Mouse (Mus musculus): Measurements from ENCODE around the gene 1700022I11Rik. TPM values are rescaled to one million over a fixed set of nuclear protein-coding genes. Genes with fewer than 3 reads are reported as not detected.
A peak's percentile ranks its signal among the peaks of the same experiment; 100 is the strongest.
"Not testable (repeated sequence)": the region's sequence is repeated elsewhere in the genome, so short reads cannot be mapped to it uniquely, and the experiment has no call there.

1700022I11Rik gene
- polyA plus RNA-seq, 1 experiment from 2014 or later = 0.43 TPM

DNA sequence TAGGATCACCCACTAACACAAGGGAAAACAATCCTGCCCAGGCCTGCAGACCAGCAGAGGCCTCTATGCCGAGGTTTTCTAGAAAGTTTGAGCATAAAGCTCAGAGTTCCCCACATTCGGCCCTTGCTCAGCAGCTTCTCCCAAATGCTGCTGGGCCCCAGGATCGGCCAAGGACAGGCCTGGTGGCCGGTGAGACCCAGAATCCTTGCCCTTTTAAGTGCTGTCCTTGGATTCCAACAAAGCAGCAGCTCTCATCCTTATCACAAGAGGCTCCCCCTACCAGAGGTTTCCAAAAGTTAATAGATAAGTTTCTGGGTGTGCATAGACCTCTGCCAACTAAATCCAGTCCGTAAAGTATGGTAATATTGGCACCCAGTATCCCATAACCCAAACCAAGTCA, 4.5 kb downstream of the 1700022I11Rik start:
- Histone ChIP-seq H3K4me3 (ENCODE audit: low read depth, low read length) (no peak overlapping the region), H3K4me2 (ENCODE audit: low read length) (no peak overlapping the region), H3K27ac (ENCODE audit: low read length) (no peak overlapping the region), H3K27me3 (ENCODE audit: control insufficient read depth, insufficient read depth, low read depth, low read length) (no peaks in the 10 kb centered on the region), H3K4me1 (ENCODE audit: control insufficient read depth, insufficient read depth, low read length) (no peaks in the 10 kb centered on the region), H3K9ac (ENCODE audit: low read depth, low read length) (no peak overlapping the region), H3K36me3 (ENCODE audit: control insufficient read depth, insufficient read depth, low read length) (peaks cover 5% of the 10 kb centered on the region), H3K9me3 (replicated peaks; ENCODE audit: control insufficient read depth, low read length, poor library complexity, severe bottlenecking) (no peaks in the 10 kb centered on the region)
- ATAC-seq = no peak
- WGBS = 86% methylated on average over 5 of the region's 5 CpGs

DNA sequence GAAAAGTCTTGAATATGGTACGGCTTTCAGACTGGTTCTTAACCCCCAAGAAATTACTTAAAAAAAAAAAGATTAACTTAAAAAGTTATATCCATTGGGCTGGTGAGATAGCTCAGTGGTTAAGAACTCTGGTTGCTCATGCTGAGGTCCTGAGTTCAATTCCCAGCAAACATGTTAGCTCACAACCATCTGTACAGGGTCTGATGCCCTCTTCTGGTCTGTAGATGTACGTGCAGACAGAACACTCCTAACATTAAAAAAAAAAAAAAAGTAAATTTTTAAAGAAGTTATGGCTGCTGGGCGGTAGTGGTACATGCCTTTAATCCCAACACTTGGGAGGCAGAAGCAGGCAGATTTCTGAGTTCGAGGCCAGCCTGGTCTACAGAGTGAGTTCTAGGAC, 8.7 kb downstream of the 1700022I11Rik start:
- H3K27me3 ChIP-seq (ENCODE audit: control insufficient read depth, insufficient read depth, low read depth, low read length) = no peaks in the 10 kb centered on the region
- WGBS = 90% methylated on average over 4 of the region's 4 CpGs
- ATAC-seq = no peak
- peaks cover 19% of the 10 kb centered on the region for H3K36me3 ChIP-seq (ENCODE audit: control insufficient read depth, insufficient read depth, low read length)
- no peak overlapping the region for H3K4me2 ChIP-seq (ENCODE audit: low read length)
- no peak overlapping the region for H3K4me3 ChIP-seq (ENCODE audit: low read depth, low read length)
- H3K4me1 ChIP-seq (ENCODE audit: control insufficient read depth, insufficient read depth, low read length) = no peaks in the 10 kb centered on the region
- H3K9ac ChIP-seq (ENCODE audit: low read depth, low read length) = no peak overlapping the region
- no peaks in the 10 kb centered on the region for H3K9me3 ChIP-seq (replicated peaks; ENCODE audit: control insufficient read depth, low read length, poor library complexity, severe bottlenecking)
- no peak overlapping the region for H3K27ac ChIP-seq (ENCODE audit: low read length)

DNA sequence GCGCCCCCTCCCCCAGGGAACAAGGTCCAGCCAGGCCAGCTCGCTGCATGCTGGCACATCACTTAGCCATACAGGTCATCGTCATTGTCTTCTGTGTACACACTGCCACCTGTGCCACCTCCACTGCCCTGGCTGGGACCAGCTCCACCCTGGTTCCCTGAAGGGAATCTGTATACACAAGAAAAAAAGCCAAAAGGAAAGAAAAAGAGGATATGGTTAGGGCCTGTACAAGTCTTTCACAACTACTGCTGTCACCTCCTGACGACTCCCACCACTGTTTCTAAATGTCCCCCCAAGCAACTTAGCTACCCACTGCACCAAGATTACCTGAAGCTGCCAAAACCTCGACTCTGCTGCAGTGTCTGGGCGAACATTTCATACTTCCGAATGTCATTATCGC, 11.1 kb downstream of the 1700022I11Rik start:
- not testable (repeated sequence) for H3K4me1 ChIP-seq (ENCODE audit: control insufficient read depth, insufficient read depth, low read length); ATAC-seq; H3K9ac ChIP-seq (ENCODE audit: low read depth, low read length); H3K27me3 ChIP-seq (ENCODE audit: control insufficient read depth, insufficient read depth, low read depth, low read length); H3K9me3 ChIP-seq (replicated peaks; ENCODE audit: control insufficient read depth, low read length, poor library complexity, severe bottlenecking); H3K4me3 ChIP-seq (ENCODE audit: low read depth, low read length); H3K27ac ChIP-seq (ENCODE audit: low read length); H3K4me2 ChIP-seq (ENCODE audit: low read length)
- WGBS = 92% methylated on average over 7 of the region's 8 CpGs
- H3K36me3 ChIP-seq (ENCODE audit: control insufficient read depth, insufficient read depth, low read length) = peaks cover 39% of the 10 kb centered on the region

DNA sequence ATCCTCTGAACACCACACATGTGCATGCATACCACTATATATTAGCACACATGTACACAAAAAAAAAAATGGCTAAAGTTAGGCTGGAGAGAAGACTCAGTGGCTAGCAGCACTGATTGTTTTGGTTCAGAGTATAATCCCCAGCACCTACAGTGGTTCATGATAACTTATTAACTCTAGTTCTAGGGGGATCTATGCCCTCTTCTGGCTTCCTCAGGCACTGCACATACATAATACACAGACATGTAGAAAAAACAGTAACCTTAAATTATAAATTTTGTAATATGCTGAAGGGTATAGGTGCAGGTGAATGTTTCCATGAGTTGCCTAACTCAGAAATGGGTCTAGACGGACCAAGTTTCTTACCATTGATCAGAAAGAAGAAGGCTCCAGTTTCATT, 18.9 kb downstream of the 1700022I11Rik start:
- H3K27ac ChIP-seq (ENCODE audit: low read length) = no peak overlapping the region
- no peak for ATAC-seq
- H3K27me3 ChIP-seq (ENCODE audit: control insufficient read depth, insufficient read depth, low read depth, low read length) = no peaks in the 10 kb centered on the region
- no peak overlapping the region for H3K4me3 ChIP-seq (ENCODE audit: low read depth, low read length)
- no peaks in the 10 kb centered on the region for H3K9me3 ChIP-seq (replicated peaks; ENCODE audit: control insufficient read depth, low read length, poor library complexity, severe bottlenecking)
- no peak overlapping the region for H3K9ac ChIP-seq (ENCODE audit: low read depth, low read length)
- H3K4me2 ChIP-seq (ENCODE audit: low read length) = no peak overlapping the region
- H3K4me1 ChIP-seq (ENCODE audit: control insufficient read depth, insufficient read depth, low read length) = no peaks in the 10 kb centered on the region
- H3K36me3 ChIP-seq (ENCODE audit: control insufficient read depth, insufficient read depth, low read length) = peaks cover 69% of the 10 kb centered on the region
- whole genome bisulfite sequencing = 73% methylated on average over 1 of the region's 1 CpGs

DNA sequence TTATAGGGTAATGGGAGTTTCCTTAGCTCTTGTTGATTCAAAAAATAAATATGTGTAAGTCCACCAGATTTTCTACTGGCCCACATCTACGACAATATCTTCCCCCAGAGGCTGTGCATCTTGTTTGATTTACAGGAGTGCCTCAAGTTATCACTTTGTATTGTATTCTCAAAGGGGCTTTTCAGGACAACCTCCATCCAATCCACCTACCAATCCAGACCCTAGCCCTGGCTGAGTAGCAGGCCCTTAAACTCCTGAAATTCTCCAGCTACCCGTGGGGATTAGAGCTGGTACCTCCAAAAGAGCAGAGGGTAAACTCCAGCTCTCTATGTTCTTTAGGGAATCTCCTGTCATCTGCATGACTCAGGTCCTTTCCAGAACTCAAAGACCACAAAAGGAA, 28.6 kb downstream of the 1700022I11Rik start:
- H3K9ac ChIP-seq (ENCODE audit: low read depth, low read length) = no peak overlapping the region
- H3K27me3 ChIP-seq (ENCODE audit: control insufficient read depth, insufficient read depth, low read depth, low read length) = no peaks in the 10 kb centered on the region
- H3K36me3 ChIP-seq (ENCODE audit: control insufficient read depth, insufficient read depth, low read length) = peaks cover 17% of the 10 kb centered on the region
- H3K4me2 ChIP-seq (ENCODE audit: low read length) = peak overlapping the region; percentile 71
- 58% methylated on average over 2 of the region's 2 CpGs for whole genome bisulfite sequencing
- H3K4me3 ChIP-seq (ENCODE audit: low read depth, low read length) = peak overlapping the region; percentile 98; the same call in 1 of the 2 replicates
- H3K27ac ChIP-seq (ENCODE audit: low read length) = no peak overlapping the region
- no peak for ATAC-seq
- H3K4me1 ChIP-seq (ENCODE audit: control insufficient read depth, insufficient read depth, low read length) = peaks cover 30% of the 10 kb centered on the region
- H3K9me3 ChIP-seq (replicated peaks; ENCODE audit: control insufficient read depth, low read length, poor library complexity, severe bottlenecking) = no peaks in the 10 kb centered on the region

DNA sequence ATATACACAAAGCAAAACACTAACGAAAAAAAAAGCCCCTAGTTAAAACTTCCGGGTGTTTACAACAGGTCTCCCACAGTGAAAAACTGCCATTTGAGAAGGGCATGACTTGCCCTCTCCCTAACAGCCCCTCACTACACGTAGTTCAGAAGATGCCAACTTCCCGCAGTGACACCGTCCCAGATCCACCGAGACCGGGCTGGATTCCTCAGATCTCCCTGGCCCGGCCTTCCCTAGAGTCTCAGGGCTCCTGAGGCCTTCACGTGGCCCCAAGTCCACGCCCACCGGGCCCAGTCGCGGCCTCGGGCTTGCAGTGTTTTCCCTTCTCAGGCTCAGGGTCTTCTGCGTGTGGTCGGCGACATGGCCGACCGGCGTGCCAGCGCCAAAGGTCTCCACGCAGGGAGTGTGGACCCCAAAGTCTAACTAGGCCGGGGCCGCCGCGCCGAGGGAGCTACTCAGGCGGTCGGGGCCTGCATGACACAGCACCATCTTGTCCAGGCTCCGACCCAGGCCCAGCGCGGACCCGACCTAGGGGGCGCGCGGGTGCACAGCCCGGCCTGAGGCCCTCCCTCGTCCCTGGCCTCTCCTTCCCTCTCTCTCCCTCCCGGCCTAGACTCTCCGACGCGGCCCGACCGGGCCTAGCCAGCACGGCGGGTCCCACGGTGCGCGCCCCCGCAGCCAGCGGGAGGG, 30.2 kb downstream of the 1700022I11Rik start:
- Histone ChIP-seq H3K9me3 (replicated peaks; ENCODE audit: control insufficient read depth, low read length, poor library complexity, severe bottlenecking) (no peaks in the 10 kb centered on the region), H3K4me3 (ENCODE audit: low read depth, low read length) (peak overlapping the region; percentile 98), H3K9ac (ENCODE audit: low read depth, low read length) (peak overlapping the region; percentile 94), H3K36me3 (ENCODE audit: control insufficient read depth, insufficient read depth, low read length) (peaks cover 8% of the 10 kb centered on the region), H3K4me1 (ENCODE audit: control insufficient read depth, insufficient read depth, low read length) (peaks cover 30% of the 10 kb centered on the region), H3K27me3 (ENCODE audit: control insufficient read depth, insufficient read depth, low read depth, low read length) (no peaks in the 10 kb centered on the region), H3K27ac (ENCODE audit: low read length) (peak overlapping the region; percentile 98), H3K4me2 (ENCODE audit: low read length) (peak overlapping the region; percentile 71)
- WGBS = 0% methylated on average over 50 of the region's 51 CpGs
- ATAC-seq = peak; percentile 80

DNA sequence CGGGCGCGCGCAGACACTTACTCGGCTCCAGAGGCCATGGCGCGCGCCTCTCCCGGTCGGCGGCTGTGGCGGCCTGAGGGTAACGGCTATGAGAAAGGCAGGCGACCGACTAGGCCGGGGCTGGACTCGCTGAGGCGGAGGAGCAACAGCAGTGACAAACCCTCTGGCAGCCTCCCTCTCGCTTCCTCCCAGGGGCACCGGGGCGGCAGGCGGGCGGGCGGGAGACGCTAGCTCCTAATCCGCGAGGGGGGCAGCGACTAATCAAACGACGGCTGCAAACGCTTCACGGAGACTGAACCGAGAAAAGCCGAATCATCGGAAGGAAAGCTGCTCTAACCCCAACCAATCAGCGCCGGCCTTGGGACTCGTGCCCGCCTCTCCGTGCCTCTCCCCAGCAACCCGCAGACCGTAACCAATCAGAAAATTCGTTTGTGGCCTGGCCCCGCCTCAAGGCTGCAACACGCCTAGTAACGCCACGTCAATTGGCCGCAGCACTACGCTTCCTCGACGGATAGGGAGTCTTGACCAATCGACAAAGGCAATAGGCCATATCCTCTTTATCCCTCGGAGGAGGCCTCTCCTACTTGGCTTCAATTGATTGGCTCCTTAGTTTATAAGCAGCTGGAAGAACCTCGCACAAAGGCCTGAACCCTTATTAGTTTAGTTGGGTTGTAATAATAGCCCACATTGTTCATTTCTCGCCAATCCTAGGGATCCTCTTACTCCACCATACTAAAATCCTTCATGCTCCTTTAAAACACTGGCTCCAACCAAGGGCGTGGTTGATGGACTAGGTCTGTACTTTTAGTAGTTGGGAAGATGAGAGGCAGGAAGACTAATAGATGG, 31.0 kb downstream of the 1700022I11Rik start, which contains the start of gene Vcp:
Vcp (minus strand) TSS at position 367 of the 846 bp plus-strand sequence.
- H3K9me3 ChIP-seq (replicated peaks; ENCODE audit: control insufficient read depth, low read length, poor library complexity, severe bottlenecking); H3K36me3 ChIP-seq (ENCODE audit: control insufficient read depth, insufficient read depth, low read length); H3K27me3 ChIP-seq (ENCODE audit: control insufficient read depth, insufficient read depth, low read depth, low read length): not testable (repeated sequence)
- ATAC-seq = peak; percentile 98
- peaks cover 30% of the 10 kb centered on the region for H3K4me1 ChIP-seq (ENCODE audit: control insufficient read depth, insufficient read depth, low read length)
- under 1% methylated on average over 46 of the region's 56 CpGs for WGBS
- H3K27ac ChIP-seq (ENCODE audit: low read length) = peak within 1 kb of the TSS; percentile 98
- H3K9ac ChIP-seq (ENCODE audit: low read depth, low read length) = peak within 1 kb of the TSS; percentile 94
- peak within 1 kb of the TSS; percentile 98 for H3K4me3 ChIP-seq (ENCODE audit: low read depth, low read length)
- peak within 1 kb of the TSS; percentile 71 for H3K4me2 ChIP-seq (ENCODE audit: low read length)

DNA sequence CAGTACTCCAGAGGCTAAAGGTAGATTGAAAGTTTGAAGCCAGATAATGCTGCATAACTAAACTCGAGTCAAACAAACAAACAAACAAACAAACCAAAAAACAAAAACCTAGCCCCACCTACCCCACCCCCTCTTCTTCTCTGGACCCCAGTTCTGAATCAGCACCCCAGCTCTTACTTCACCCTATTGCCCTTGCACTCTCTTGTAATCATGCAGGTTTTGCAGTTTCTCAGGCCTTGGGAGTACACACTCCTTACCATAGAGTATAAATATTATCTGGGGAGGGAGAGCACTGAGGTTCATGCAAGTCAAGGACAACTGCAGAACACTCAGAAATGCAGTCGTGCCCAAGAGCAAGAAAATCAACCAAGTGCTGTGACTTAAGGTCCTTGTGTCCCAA, 31.9 kb downstream of the 1700022I11Rik start:
- ATAC-seq = no peak
- Histone ChIP-seq H3K9me3 (replicated peaks; ENCODE audit: control insufficient read depth, low read length, poor library complexity, severe bottlenecking) (no peaks in the 10 kb centered on the region), H3K9ac (ENCODE audit: low read depth, low read length) (no peak overlapping the region), H3K36me3 (ENCODE audit: control insufficient read depth, insufficient read depth, low read length) (0 out of 2 replicates have a peak, but pooled peaks cover 3% of the 10 kb centered on the region), H3K27ac (ENCODE audit: low read length) (peak overlapping the region; percentile 90), H3K4me1 (ENCODE audit: control insufficient read depth, insufficient read depth, low read length) (peaks cover 30% of the 10 kb centered on the region), H3K4me3 (ENCODE audit: low read depth, low read length) (no peak overlapping the region), H3K27me3 (ENCODE audit: control insufficient read depth, insufficient read depth, low read depth, low read length) (no peaks in the 10 kb centered on the region), H3K4me2 (ENCODE audit: low read length) (no peak overlapping the region)
- 95% methylated on average over 2 of the region's 2 CpGs for WGBS

All from midbrain, embryonic 16.5 days (tissue).